Mouse (Mus musculus) small intestine, adult 2 months (tissue): ENCODE data around the gene Alox12b. TPM values are rescaled to one million over a fixed set of nuclear protein-coding genes. Genes with fewer than 3 reads are reported as not detected.

ENCODE experiments used
- H3K27ac ChIP-seq: fragments of 200-500 bp; 2 replicates; pipeline ENCODE4 v1.5.1; 2012; ENCODE audit warnings: low read depth, low read length, control low read depth, inconsistent platforms; ENCODE audit not compliant: insufficient read depth
- H3K27me3 ChIP-seq: fragments of 200-500 bp; 2 replicates; pipeline ENCODE4 v1.6.1; 2012; ENCODE audit warnings: mild to moderate bottlenecking, moderate library complexity, low read length, inconsistent platforms; ENCODE audit not compliant: control insufficient read depth, insufficient read depth
- H3K36me3 ChIP-seq: fragments of 200-500 bp; 2 replicates; pipeline ENCODE4 v1.6.1; 2012; ENCODE audit warnings: mild to moderate bottlenecking, low read length, control low read depth, inconsistent platforms; ENCODE audit not compliant: control insufficient read depth, insufficient read depth
- H3K4me1 ChIP-seq: fragments of 200-500 bp; 2 replicates; pipeline ENCODE4 v1.6.1; 2012; ENCODE audit warnings: low read length, inconsistent platforms, mixed read lengths; ENCODE audit not compliant: control insufficient read depth, insufficient read depth, insufficient read length
- H3K4me3 ChIP-seq: fragments of 200-500 bp; 2 replicates; pipeline ENCODE4 v1.5.1; 2012; ENCODE audit warnings: low read depth, mild to moderate bottlenecking, control low read depth, inconsistent platforms, low read length, moderate library complexity
- CTCF ChIP-seq: fragments of 200-500 bp; IDR thresholded peaks from 2 replicates; pipeline ENCODE4 v1.5.1; 2012; ENCODE audit warnings: low read depth, mild to moderate bottlenecking, control low read depth, inconsistent platforms, low read length, moderate library complexity, mixed read lengths; ENCODE audit not compliant: insufficient replicate concordance, insufficient read length; ENCODE audit errors: extremely low read depth
- POLR2A ChIP-seq: fragments of 200-500 bp; IDR thresholded peaks from 2 replicates; pipeline ENCODE4 v1.6.1; 2012; ENCODE audit warnings: low read depth, mild to moderate bottlenecking, control low read depth, inconsistent platforms, low read length, moderate library complexity
- WGBS: fragments of 180-500 bp; shearing (Covaris S2); methylation state at CpG from one replicate; pipeline ENCODE4 v1.1.7; 2018; 5-methylcytosine and 5-hydroxymethylcytosine counted together
- polyA plus RNA-seq: library from polyadenylated mRNA; depleted of rRNA; stranded (reverse); fragments of >200 nt; gene quantifications from 2 replicates; pipeline ENCODE4 v1.2.3, GENCODE M21; 2012

The Alox12b gene
- polyA plus RNA-seq, 1 experiment: not detected

DNA sequence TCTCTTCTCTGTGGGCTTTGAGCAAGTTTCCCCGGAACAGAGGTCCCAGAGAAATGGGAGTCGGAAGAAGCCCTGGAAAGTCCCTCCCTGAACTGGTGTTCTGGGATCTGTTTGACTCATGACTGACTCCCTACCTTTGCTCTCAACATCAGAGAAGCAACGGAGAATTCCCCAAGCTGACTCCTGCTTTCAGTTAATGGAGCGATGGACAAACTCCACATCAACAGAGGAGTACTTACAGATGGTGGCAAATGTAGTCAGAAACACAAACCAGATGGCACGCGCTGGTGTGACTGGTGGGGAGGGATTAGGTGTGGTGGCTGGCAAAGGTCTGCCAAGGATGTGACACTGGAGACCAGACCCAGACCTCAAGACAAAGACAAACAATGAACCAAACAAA lies 5.8 kb upstream of the Alox12b start:
- Histone ChIP-seq H3K4me3 (peak overlapping the region; percentile 7; the same call in 1 of the 2 replicates), H3K27me3 (peaks cover 5% of the 10 kb centered on the region), H3K27ac (no peak overlapping the region), H3K36me3 (no peaks in the 10 kb centered on the region), H3K4me1 (no peaks in the 10 kb centered on the region)
- TF ChIP-seq CTCF (no peak), POLR2A (no peak)
- WGBS: 48% methylated on average over 6 of the region's 6 CpGs

DNA sequence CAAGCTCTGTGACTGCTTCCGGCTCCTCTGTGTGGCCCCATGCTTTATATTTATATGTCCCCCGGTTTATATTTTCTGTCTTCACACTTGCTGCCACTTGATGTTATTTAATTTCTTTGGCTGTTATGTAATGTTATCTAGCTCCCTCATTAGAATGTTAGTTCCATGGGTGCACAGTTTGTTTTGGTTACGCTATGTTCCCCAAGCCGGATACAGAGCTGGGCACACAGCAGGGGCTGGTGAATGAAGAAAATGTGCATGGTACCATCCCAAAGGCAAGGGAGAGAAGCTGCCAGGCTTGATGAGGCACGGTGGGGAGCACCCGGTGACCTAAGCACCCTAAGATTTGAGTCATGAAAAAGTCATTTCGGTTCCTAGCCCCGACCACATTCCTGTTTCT lies 3.0 kb upstream of the Alox12b start:
- WGBS: 73% methylated on average over 8 of the region's 8 CpGs
- H3K27me3 ChIP-seq: peaks cover 15% of the 10 kb centered on the region
- no peaks in the 10 kb centered on the region for H3K36me3 ChIP-seq
- H3K27ac ChIP-seq: no peak overlapping the region
- H3K4me3 ChIP-seq: no peak overlapping the region
- no peaks in the 10 kb centered on the region for H3K4me1 ChIP-seq
- no peak for TF ChIP-seq POLR2A
- TF ChIP-seq CTCF: no peak

DNA sequence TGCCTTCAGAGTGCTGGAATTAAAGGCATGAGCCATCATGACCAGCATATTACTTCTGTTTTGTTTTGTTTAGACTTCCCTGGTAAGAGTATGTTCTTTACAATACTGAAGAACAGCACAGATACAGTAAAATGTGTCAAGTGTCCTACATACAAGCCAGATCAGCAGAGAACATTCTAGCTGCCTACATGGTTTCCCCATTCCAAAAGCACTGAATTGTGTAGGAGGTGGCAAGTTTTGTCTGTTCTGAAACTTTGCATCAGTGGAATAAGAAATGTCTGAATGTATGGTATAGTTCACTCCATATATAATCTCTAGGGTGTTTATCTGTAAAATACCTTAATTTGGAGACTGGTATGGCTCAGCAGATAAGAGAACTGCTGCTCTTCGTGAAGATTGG lies 1.4 kb upstream of the Alox12b start:
- 10% methylated on average over 1 of the region's 1 CpGs for WGBS
- H3K36me3 ChIP-seq: no peaks in the 10 kb centered on the region
- peaks cover 15% of the 10 kb centered on the region for H3K27me3 ChIP-seq
- no peak overlapping the region for H3K27ac ChIP-seq
- no peak overlapping the region for H3K4me3 ChIP-seq
- TF ChIP-seq CTCF: no peak
- TF ChIP-seq POLR2A: no peak
- H3K4me1 ChIP-seq: no peaks in the 10 kb centered on the region

GRCm38 (mm10) chr11:69169313-69169712 lies 12.5 kb downstream of the Alox12b start:
- Histone ChIP-seq H3K4me1 (no peaks in the 10 kb centered on the region), H3K27me3 (no peaks in the 10 kb centered on the region), H3K4me3 (no peak overlapping the region), H3K27ac (no peak overlapping the region), H3K36me3 (no peaks in the 10 kb centered on the region)
- TF ChIP-seq POLR2A (no peak), CTCF (no peak)
- 80% methylated on average over 12 of the region's 12 CpGs for WGBS

DNA sequence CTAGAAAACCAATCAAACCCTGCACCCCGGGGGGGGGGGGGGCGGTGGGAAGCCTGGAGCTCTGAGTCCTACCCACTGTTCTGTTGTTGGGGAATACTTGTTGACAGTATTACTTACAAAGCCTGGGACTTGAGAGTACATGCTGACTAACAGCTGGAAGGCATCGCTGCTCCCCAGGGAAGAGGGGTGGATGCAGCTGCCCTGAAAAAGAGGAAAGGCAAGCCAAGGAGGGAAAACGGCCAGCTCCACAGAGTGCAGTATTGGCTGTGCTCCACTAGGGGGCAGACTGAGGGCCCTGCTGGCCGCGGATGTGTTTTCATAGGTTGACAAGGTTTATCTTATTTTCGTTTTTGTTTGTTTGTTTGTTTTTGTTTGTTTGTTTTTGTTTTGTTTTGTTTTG lies 14.8 kb downstream of the Alox12b start:
- TF ChIP-seq POLR2A (no peak), CTCF (peak; percentile 77; the same call in 1 of the 2 replicates)
- Histone ChIP-seq H3K36me3 (no peaks in the 10 kb centered on the region), H3K4me3 (no peak overlapping the region), H3K27ac (no peak overlapping the region), H3K27me3 (no peaks in the 10 kb centered on the region), H3K4me1 (no peaks in the 10 kb centered on the region)
- whole genome bisulfite sequencing: 27% methylated on average over 7 of the region's 7 CpGs

DNA sequence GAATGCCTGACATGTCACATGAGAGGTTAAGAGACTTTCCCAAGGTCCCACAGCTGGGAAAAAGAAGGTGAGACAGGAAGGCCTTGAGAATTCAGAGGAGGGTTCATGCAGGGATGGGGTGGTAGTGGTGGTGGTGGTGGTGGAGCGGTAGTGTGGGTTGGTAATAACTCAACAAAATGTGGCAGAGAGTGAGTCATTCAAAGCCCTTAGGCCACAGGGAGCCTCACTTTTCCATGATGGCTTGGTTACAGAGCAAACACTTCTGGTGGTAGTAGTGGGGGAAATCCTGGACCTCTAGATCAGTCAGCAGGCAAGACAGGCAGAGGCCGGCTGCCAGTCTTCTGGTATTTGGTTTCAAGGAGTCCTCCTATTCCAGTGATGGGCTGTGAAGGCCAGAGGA lies 15.8 kb downstream of the Alox12b start:
- H3K4me3 ChIP-seq: no peak overlapping the region
- TF ChIP-seq POLR2A (no peak), CTCF (no peak)
- H3K36me3 ChIP-seq: no peaks in the 10 kb centered on the region
- WGBS: 86% methylated on average over 2 of the region's 2 CpGs
- no peak overlapping the region for H3K27ac ChIP-seq
- no peaks in the 10 kb centered on the region for H3K27me3 ChIP-seq
- no peaks in the 10 kb centered on the region for H3K4me1 ChIP-seq

DNA sequence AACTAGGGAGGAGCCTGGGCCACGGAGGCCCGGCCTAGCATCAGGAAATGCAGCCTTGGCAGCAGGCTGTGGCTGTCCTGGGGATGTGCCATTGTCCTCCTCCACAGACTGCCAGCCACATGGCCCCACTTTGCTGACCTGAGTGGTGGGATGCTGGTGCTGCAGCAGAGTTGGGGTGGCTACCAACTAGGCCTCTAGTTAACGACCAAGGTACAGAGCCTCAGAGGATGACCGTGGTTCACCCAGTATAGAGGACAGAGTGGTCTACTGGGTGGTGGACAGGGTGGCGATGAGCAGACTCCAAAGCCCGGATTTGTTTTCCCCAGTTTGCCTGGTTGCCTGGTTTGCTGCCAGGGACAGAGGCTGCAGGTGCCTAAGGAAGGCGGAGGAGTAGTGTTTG lies 17.9 kb downstream of the Alox12b start:
- 78% methylated on average over 7 of the region's 7 CpGs for WGBS
- H3K27me3 ChIP-seq: no peaks in the 10 kb centered on the region
- no peak overlapping the region for H3K27ac ChIP-seq
- no peak for TF ChIP-seq POLR2A
- no peak for TF ChIP-seq CTCF
- H3K4me3 ChIP-seq: no peak overlapping the region
- H3K36me3 ChIP-seq: no peaks in the 10 kb centered on the region
- H3K4me1 ChIP-seq: no peaks in the 10 kb centered on the region

GRCm38 (mm10) chr11:69178525-69178924 lies 21.7 kb downstream of the Alox12b start:
- Histone ChIP-seq H3K27ac (no peak overlapping the region), H3K4me1 (no peaks in the 10 kb centered on the region), H3K27me3 (no peaks in the 10 kb centered on the region), H3K4me3 (no peak overlapping the region), H3K36me3 (no peaks in the 10 kb centered on the region)
- TF ChIP-seq CTCF (no peak), POLR2A (no peak)
- WGBS: 72% methylated on average over 3 of the region's 3 CpGs
